Mouse (Mus musculus): ENCODE results near the gene Krtap10-4.
"Not testable (repeated sequence)": the region's sequence is repeated elsewhere in the genome, so short reads cannot be mapped to it uniquely, and the experiment has no call there.

Gene Krtap10-4

DNA sequence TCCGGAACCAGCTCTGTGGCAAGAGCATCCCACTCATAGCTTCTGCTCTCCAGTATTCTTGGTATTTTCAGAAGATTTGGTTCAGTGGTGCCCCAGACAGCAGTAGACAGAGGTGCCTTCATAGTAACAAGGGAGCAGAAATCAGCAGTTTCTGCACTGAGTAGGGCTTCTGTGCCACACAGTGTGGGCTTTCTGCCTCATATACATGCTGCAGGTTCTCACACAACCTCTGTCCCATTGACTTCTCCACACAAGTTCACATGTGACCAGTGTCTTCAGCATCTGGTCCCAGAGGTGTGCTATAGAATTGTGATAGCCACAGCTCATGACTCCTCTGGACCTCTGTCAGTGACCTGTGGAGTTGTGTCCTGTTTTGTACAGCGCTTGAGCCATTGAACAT, 38.3 kb downstream of the Krtap10-4 start:
- no peak for DNase-seq (ENCODE audit: low read depth)

GRCm38 (mm10) chr10:77787876-77788275, 39.0 kb downstream of the Krtap10-4 start, which contains the start of gene Gm7137:
Gene Gm7137 (minus strand): TSS chr10:77788200.
- not testable (repeated sequence) for DNase-seq (ENCODE audit: low read depth)

GRCm38 (mm10) chr10:77783396-77783795, 43.5 kb downstream of the Krtap10-4 start:
- not testable (repeated sequence) for DNase-seq (ENCODE audit: low read depth)

GRCm38 (mm10) chr10:77782442-77782841, 44.5 kb downstream of the Krtap10-4 start, which contains the start of gene Gm3250:
Gene Gm3250 (minus strand): TSS chr10:77782542.
- not testable (repeated sequence) for DNase-seq (ENCODE audit: low read depth)

GRCm38 (mm10) chr10:77776844-77777243, 50.1 kb downstream of the Krtap10-4 start, which contains the start of gene Gm7138:
Gene Gm7138 (minus strand): TSS chr10:77776944.
- not testable (repeated sequence) for DNase-seq (ENCODE audit: low read depth)
